Mouse (Mus musculus): ENCODE measurements at regions not wholly inside any gene's neighbourhood (a gene's known extent, or its start where the extent isn't known, plus 50 kb on each side); places are given as distances from the start of the nearest gene placed in this dataset.
"Not testable (repeated sequence)": the region's sequence is repeated elsewhere in the genome, so short reads cannot be mapped to it uniquely, and the experiment has no call there.

- not testable (repeated sequence) for DNase-seq
These were observed 385.1 kb downstream of the Gm8797 start for GRCm38 (mm10) chr3:6135754-6136153.

DNA sequence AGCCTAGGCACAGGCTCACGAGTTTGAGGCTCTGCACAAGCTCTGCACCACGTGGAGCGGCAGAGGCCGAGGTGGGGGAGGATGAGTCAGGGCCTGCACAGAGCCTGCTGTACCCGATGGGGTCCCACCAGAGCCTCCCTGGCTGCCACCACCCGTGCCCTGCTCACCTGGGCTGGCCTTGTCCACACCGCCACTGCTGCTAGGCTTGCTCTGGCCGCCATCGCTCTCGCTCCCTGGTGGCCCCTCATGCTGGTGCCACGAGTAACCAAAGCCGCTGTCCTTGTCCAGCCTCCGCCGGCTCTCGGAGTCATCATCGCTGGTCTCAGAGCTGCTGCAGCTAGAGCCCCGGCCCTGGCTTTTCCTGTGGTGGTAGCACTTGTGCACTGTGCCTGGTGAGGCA is 386.8 kb downstream of the Gm8797 start:
- no peak for DNase-seq

- no peak for DNase-seq
These were observed 423.2 kb downstream of the Gm8797 start for GRCm38 (mm10) chr3:6173775-6174174.

- DNase-seq: no peak
These were observed 431.9 kb downstream of the Gm8797 start for GRCm38 (mm10) chr3:6182533-6182932.

- DNase-seq: no peak
These were observed 432.8 kb downstream of the Gm8797 start for GRCm38 (mm10) chr3:6183400-6183799.

DNA sequence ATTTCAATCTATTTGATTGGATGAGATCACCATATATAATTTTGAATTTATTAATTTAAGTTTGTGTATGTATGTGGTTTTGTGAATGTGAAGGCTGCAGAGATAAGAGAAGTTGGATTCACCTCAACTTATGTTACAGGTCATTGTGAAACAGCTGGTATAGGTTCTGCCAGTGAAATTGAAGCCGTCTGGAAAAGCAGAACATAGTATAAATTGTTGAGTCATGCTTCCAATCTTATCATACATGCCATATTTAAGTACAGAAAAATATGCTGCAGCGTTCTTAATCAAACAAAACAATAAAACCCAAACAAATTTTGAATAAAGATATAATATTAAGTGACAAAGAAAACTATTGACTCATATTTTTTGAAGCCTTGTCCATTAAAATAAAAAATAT is 415.6 kb downstream of the 1700008P02Rik start:
- no peak for DNase-seq

GRCm38 (mm10) chr3:6228685-6229084 is 391.6 kb downstream of the 1700008P02Rik start:
- no peak for DNase-seq
